Mouse (Mus musculus) kidney, adult 2 months (tissue): ENCODE measurements around the gene Nom1.

Experiments used
- CTCF ChIP-seq: fragments of 200-500 bp; conservative IDR thresholded peaks from 2 replicates; pipeline ENCODE4 v1.5.1; 2011; ENCODE audit warnings: low read depth, mild to moderate bottlenecking, control low read depth, low read length, moderate library complexity, mixed read lengths; ENCODE audit not compliant: insufficient read depth, insufficient read length
- POLR2A ChIP-seq: fragments of 200-500 bp; IDR thresholded peaks from one replicate; pipeline ENCODE4 v1.6.1; 2011; ENCODE audit warnings: low read depth, low read length, control low read depth

DNA sequence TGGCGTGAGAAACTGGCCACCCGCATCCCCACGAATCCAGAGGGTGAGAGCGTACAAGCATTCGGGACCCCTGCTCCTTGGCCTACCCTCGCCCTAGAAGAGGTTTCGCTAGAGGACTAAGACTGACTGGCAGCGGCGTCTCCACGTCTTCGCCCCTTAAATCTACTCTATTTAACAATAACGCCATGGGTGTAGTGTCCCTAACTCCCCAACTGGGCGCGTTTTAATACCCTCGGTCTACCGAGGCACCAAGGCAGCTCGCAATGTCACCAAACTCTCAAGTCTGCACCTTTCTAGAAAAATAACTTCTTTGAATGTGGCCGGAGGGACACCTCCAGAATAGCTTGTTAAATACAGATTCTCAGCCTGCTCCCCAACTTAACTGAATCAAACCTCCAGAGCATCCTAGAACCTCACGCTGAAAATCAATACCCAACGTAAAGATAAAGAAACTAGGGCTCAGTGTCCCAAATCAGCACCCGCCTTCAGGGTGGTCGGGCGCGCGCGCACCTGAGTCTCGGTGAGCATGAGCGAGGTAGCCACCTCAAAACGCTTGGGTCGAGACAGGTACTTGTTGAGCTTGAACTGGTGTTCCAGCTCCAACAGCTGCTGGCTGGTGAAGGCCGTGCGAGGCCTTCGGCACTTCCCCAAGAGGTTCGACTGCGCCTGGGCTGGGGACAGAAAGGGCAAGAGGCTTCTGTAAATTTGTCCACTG lies 39.9 kb downstream of the Nom1 start:
- TF ChIP-seq CTCF (no peak), POLR2A (no peak)
